Mouse (Mus musculus): Measurements from ENCODE around the gene Faim. TPM values are rescaled to one million over a fixed set of nuclear protein-coding genes. Genes with fewer than 3 reads are reported as not detected.

Gene Faim
- polyA plus RNA-seq, 1 experiment from 2014 or later, result 42.8 TPM

DNA sequence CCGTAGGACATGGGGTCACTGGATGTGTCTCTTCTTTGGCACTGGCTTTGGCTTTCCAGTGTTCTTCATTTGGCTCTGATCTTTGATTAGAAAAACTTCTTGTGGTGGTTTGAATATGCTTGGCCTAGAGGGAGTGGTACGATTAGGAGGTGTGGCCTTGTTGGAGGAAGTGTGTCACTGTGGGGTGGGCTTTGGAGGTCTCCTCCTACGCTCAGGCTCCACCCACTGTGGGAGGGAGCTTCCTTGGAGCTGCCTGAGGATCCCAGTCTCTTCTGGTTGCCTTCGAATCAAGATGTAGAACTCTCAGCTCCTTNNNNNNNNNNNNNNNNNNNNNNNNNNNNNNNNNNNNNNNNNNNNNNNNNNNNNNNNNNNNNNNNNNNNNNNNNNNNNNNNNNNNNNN is 35.6 kb downstream of the Faim start:
- Histone ChIP-seq H3K4me3 (replicated peaks) (no peak overlapping the region), H3K4me2 (replicated peaks) (no peak overlapping the region), H3K9me3 (no peaks in the 10 kb centered on the region), H3K36me3 (no peaks in the 10 kb centered on the region), H3K9ac (no peak overlapping the region), H3K4me1 (replicated peaks) (no peaks in the 10 kb centered on the region), H3K27me3 (replicated peaks) (no peaks in the 10 kb centered on the region), H3K27ac (no peak overlapping the region)
- ATAC-seq, result no peak
- 84% methylated on average over 4 of the region's 4 CpGs for WGBS

DNA sequence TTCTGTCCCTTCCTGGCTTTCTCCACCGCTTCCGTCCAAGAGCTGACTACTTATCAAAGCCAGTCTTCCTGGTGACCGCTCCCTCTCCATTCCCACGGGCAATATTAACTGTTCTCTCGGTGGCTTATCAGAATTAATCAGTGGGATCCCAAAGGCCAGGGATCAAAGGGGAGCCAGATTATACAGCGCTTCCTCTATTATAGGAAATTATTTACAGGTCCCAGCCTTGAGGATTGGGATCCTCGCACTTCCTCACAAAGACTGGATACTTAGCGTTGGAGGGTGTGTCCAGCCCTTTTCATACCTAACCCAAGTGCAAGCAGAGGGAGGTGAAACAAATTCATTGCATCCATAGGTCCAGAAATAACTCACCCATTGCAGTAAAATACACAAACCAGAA is 45.9 kb downstream of the Faim start:
- H3K4me2 ChIP-seq (replicated peaks), result no peak overlapping the region
- H3K27ac ChIP-seq, result no peak overlapping the region
- WGBS, result 60% methylated on average over 8 of the region's 8 CpGs
- no peak overlapping the region for H3K9ac ChIP-seq
- peak; percentile 70 for ATAC-seq
- H3K36me3 ChIP-seq, result no peaks in the 10 kb centered on the region
- no peak overlapping the region for H3K4me3 ChIP-seq (replicated peaks)
- no peaks in the 10 kb centered on the region for H3K9me3 ChIP-seq
- H3K4me1 ChIP-seq (replicated peaks), result peaks cover 3% of the 10 kb centered on the region; the same call in 1 of the 2 replicates
- H3K27me3 ChIP-seq (replicated peaks), result no peaks in the 10 kb centered on the region

DNA sequence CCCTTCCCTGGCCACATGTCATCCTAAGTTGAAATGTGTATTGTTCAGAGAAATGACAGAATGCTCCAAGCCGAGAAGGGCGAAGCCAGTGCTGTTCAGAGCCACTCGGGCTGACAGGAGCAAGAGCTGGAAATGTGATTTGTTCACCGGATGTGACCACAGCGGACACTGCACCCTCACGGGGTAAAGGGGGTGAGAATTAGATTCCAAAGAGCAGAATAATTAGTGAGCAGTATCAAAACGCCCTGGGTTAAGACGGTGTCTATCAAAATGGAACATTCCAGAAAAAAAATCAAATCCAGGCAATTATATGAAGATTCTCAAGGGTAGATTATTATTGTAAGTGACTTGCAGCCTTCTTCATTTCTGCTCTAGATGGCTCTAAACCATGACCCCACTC is 47.9 kb downstream of the Faim start:
- no peak overlapping the region for H3K27ac ChIP-seq
- H3K4me2 ChIP-seq (replicated peaks), result no peak overlapping the region
- H3K36me3 ChIP-seq, result no peaks in the 10 kb centered on the region
- no peaks in the 10 kb centered on the region for H3K27me3 ChIP-seq (replicated peaks)
- WGBS, result 86% methylated on average over 8 of the region's 8 CpGs
- no peak overlapping the region for H3K4me3 ChIP-seq (replicated peaks)
- no peak overlapping the region for H3K9ac ChIP-seq
- H3K9me3 ChIP-seq, result no peaks in the 10 kb centered on the region
- peaks cover 3% of the 10 kb centered on the region; the same call in 1 of the 2 replicates for H3K4me1 ChIP-seq (replicated peaks)
- no peak for ATAC-seq

DNA sequence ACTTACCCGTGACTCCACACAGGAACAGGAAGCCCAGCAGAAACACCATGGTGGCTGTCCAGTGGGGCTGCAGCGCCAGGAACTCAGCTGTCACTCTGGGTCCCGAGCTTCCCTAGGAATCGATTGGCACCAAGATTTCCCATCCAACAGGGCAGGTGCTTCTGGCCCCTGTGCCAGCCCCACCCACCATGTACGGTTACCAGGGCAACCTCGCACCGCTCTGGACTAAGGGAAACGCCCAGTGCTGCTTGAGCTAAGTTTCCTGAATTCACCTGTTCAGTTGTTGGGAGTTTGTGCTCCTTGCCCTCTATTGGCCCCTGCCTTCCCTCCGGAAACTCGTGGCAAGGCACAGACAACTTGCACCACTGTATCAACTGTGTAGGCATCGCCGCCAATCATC is 49.4 kb downstream of the Faim start, which contains the start of gene Gm1123:
Gm1123 (minus strand) TSS at position 141 of the 400 bp plus-strand sequence.
- ATAC-seq, result peak; percentile 84
- Histone ChIP-seq H3K27me3 (replicated peaks) (no peaks in the 10 kb centered on the region), H3K9me3 (no peaks in the 10 kb centered on the region), H3K9ac (no peak within 1 kb of the TSS), H3K4me3 (replicated peaks) (no peak within 1 kb of the TSS), H3K36me3 (peaks cover 3% of the 10 kb centered on the region; the same call in 1 of the 2 replicates), H3K4me2 (replicated peaks) (no peak within 1 kb of the TSS), H3K27ac (no peak within 1 kb of the TSS), H3K4me1 (replicated peaks) (peaks cover 3% of the 10 kb centered on the region; the same call in 1 of the 2 replicates)
- WGBS, result 74% methylated on average over 12 of the region's 12 CpGs

GRCm38 (mm10) chr9:99041994-99042393 is 55.8 kb downstream of the Faim start:
- no peak overlapping the region for H3K4me3 ChIP-seq (replicated peaks)
- H3K27ac ChIP-seq, result no peak overlapping the region
- no peaks in the 10 kb centered on the region for H3K9me3 ChIP-seq
- H3K36me3 ChIP-seq, result peaks cover 3% of the 10 kb centered on the region; the same call in 1 of the 2 replicates
- H3K9ac ChIP-seq, result no peak overlapping the region
- H3K4me2 ChIP-seq (replicated peaks), result no peak overlapping the region
- H3K27me3 ChIP-seq (replicated peaks), result no peaks in the 10 kb centered on the region
- 64% methylated on average over 9 of the region's 9 CpGs for WGBS
- H3K4me1 ChIP-seq (replicated peaks), result no peaks in the 10 kb centered on the region
- peak; percentile 34 for ATAC-seq

GRCm38 (mm10) chr9:99042641-99043040 is 56.5 kb downstream of the Faim start:
- ATAC-seq, result peak; percentile 25; the same call in 1 of the 2 replicates
- Histone ChIP-seq H3K9me3 (no peaks in the 10 kb centered on the region), H3K36me3 (peaks cover 3% of the 10 kb centered on the region; the same call in 1 of the 2 replicates), H3K4me1 (replicated peaks) (no peaks in the 10 kb centered on the region), H3K27me3 (replicated peaks) (no peaks in the 10 kb centered on the region), H3K9ac (no peak overlapping the region), H3K4me2 (replicated peaks) (no peak overlapping the region), H3K27ac (no peak overlapping the region), H3K4me3 (replicated peaks) (no peak overlapping the region)
- WGBS, result 76% methylated on average over 4 of the region's 4 CpGs

GRCm38 (mm10) chr9:99044761-99045160 is 58.6 kb downstream of the Faim start:
- no peak overlapping the region for H3K4me2 ChIP-seq (replicated peaks)
- H3K9me3 ChIP-seq, result no peaks in the 10 kb centered on the region
- H3K4me3 ChIP-seq (replicated peaks), result no peak overlapping the region
- no peak overlapping the region for H3K27ac ChIP-seq
- H3K4me1 ChIP-seq (replicated peaks), result no peaks in the 10 kb centered on the region
- no peak overlapping the region for H3K9ac ChIP-seq
- WGBS, result 92% methylated on average over 8 of the region's 8 CpGs
- H3K36me3 ChIP-seq, result peaks cover 3% of the 10 kb centered on the region; the same call in 1 of the 2 replicates
- no peaks in the 10 kb centered on the region for H3K27me3 ChIP-seq (replicated peaks)
- no peak for ATAC-seq

DNA sequence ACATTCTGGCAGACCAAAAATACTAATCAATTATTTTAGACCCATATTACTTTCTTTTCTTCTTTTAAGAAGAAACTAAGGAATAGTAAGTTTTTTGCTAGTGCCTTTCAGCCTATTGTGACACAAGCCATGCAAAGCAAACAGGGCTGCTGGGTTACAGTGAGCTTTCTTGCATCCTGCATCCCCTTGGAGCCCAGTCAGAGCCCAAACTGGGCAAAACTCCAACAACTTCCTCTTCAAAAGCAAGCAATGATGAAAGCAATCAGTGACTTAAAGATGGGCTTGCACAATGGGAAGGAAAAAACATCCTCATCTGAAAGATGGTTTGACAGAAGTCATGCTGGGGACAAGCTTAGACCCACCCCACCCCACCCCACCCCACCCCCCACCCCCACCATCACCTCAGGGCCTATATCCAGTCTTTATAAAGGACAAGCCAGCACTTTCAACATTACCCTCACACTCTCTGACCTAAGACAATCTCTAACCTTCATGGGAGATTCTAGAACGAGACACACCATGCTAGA is 62.6 kb downstream of the Faim start:
- no peaks in the 10 kb centered on the region for H3K27me3 ChIP-seq (replicated peaks)
- no peaks in the 10 kb centered on the region for H3K4me1 ChIP-seq (replicated peaks)
- H3K27ac ChIP-seq, result no peak overlapping the region
- H3K9ac ChIP-seq, result no peak overlapping the region
- no peak overlapping the region for H3K4me2 ChIP-seq (replicated peaks)
- 89% methylated on average over 1 of the region's 1 CpGs for WGBS
- no peak overlapping the region for H3K4me3 ChIP-seq (replicated peaks)
- no peaks in the 10 kb centered on the region for H3K36me3 ChIP-seq
- H3K9me3 ChIP-seq, result no peaks in the 10 kb centered on the region
- no peak for ATAC-seq

GRCm38 (mm10) chr9:99049760-99050159 is 63.6 kb downstream of the Faim start:
- H3K27me3 ChIP-seq (replicated peaks), result no peaks in the 10 kb centered on the region
- H3K36me3 ChIP-seq, result no peaks in the 10 kb centered on the region
- no peak overlapping the region for H3K4me2 ChIP-seq (replicated peaks)
- no peak for ATAC-seq
- H3K4me1 ChIP-seq (replicated peaks), result no peaks in the 10 kb centered on the region
- WGBS, result 60% methylated on average over 6 of the region's 6 CpGs
- H3K4me3 ChIP-seq (replicated peaks), result no peak overlapping the region
- no peak overlapping the region for H3K27ac ChIP-seq
- H3K9me3 ChIP-seq, result no peaks in the 10 kb centered on the region
- no peak overlapping the region for H3K9ac ChIP-seq

Other genes with a start within 250 kb of the Faim start
- not detected in 2 replicates for gene Prr23a1, start 143.9 kb upstream of the Faim start, polyA plus RNA-seq (2015; fragmentation: Nextera tagmentation; extraction: Ambion mirVana)
- gene Prr23a2, start 129.9 kb upstream of the Faim start, polyA plus RNA-seq (2015; fragmentation: Nextera tagmentation; extraction: Ambion mirVana), result not detected in 2 replicates
- gene Prr23a3, start 121.6 kb upstream of the Faim start, polyA plus RNA-seq (2015; fragmentation: Nextera tagmentation; extraction: Ambion mirVana), result not detected in 2 replicates
- not detected in 2 replicates for gene 7420426K07Rik, start 83.3 kb upstream of the Faim start, polyA plus RNA-seq (2015; fragmentation: Nextera tagmentation; extraction: Ambion mirVana)
- not detected in 2 replicates for gene Foxl2, start 31.1 kb upstream of the Faim start, polyA plus RNA-seq (2015; fragmentation: Nextera tagmentation; extraction: Ambion mirVana)
- gene Gm1123, start 49.3 kb downstream of the Faim start, polyA plus RNA-seq (2015; fragmentation: Nextera tagmentation; extraction: Ambion mirVana), result 14.5 and 15.5 TPM in 2 replicates
- gene Pik3cb, start 154.2 kb downstream of the Faim start, polyA plus RNA-seq (2015; fragmentation: Nextera tagmentation; extraction: Ambion mirVana), result 1.1 and 1.4 TPM in 2 replicates

Measured in intestine, embryonic 15.5 days (tissue).